Mouse (Mus musculus): ENCODE results near the gene Clip1. TPM values are rescaled to one million over a fixed set of nuclear protein-coding genes. Genes with fewer than 3 reads are reported as not detected.
"Not testable (repeated sequence)": the region's sequence is repeated elsewhere in the genome, so short reads cannot be mapped to it uniquely, and the experiment has no call there.

The Clip1 gene
- polyA plus RNA-seq (2015; fragmentation: Nextera tagmentation; extraction: Ambion mirVana) = 81.1 and 81.2 TPM in 2 replicates

- 0% methylated on average over 34 of the region's 64 CpGs for WGBS
Observed at GRCm38 (mm10) chr5:123684221-123685144, at the start of gene Clip1. Gene Clip1, minus strand, starts transcription at chr5:123684618.

DNA sequence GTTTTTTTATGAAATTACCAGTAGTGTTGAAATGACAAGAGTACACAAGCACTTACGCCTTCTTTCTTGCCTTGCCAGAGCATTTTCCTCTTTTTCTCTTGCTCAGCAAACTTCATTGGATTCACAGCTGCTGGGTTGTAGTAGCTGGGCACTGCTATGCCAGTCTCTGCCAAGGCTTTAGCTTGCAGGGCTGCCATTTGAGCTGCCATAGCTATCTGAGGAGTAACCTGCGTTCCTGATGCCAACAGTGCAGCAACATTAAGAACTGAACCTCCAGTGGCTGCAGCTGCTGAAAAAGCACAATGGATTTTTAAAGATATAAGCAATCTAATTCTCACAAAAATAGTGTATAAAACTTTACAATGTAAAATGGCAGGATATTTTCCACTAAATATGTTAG lies 46.6 kb upstream of the Clip1 start:
- H3K27ac ChIP-seq = no peak overlapping the region
- peaks cover 86% of the 10 kb centered on the region for H3K36me3 ChIP-seq
- H3K4me2 ChIP-seq (replicated peaks) = no peak overlapping the region
- no peaks in the 10 kb centered on the region for H3K4me1 ChIP-seq (replicated peaks)
- WGBS = 94% methylated on average over 2 of the region's 2 CpGs
- H3K4me3 ChIP-seq (replicated peaks) = no peak overlapping the region
- no peaks in the 10 kb centered on the region for H3K27me3 ChIP-seq
- no peaks in the 10 kb centered on the region for H3K9me3 ChIP-seq
- no peak for ATAC-seq
- no peak overlapping the region for H3K9ac ChIP-seq (replicated peaks)

More at GRCm38 (mm10) chr5:123684221-123685144, at the start of gene Clip1:
- Histone ChIP-seq H3K27me3 (no peaks in the 10 kb centered on the region), H3K36me3 (no peaks in the 10 kb centered on the region), H3K4me3 (replicated peaks) (peak within 1 kb of the TSS; percentile 95), H3K9me3 (no peaks in the 10 kb centered on the region), H3K27ac (peak within 1 kb of the TSS; percentile 99), H3K4me1 (replicated peaks) (peaks cover 40% of the 10 kb centered on the region), H3K9ac (replicated peaks) (peak within 1 kb of the TSS; percentile 99), H3K4me2 (replicated peaks) (peak within 1 kb of the TSS; percentile 64)
- ATAC-seq = peak; percentile 78

DNA sequence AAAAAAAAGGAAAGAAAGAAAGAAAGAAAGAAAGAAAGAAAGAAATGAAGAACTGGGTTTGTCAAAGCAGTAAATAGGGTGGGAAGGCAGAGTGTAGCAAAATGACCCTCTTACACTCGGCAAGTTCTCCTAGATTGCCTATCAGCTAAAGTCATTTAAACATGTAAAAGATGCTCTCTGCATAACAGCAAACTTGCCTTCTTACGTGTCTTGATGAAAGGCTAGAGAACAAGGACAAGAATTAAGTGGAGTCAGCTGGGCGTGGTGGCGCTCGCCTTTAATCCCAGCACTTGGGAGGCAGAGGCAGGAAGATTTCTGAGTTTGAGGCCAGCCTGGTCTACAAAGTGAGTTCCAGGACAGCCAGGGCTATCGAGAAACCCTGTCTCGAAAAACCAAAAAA lies 39.4 kb upstream of the Clip1 start:
- not testable (repeated sequence) for H3K9ac ChIP-seq (replicated peaks); H3K4me2 ChIP-seq (replicated peaks); H3K27me3 ChIP-seq; H3K27ac ChIP-seq; H3K4me3 ChIP-seq (replicated peaks); ATAC-seq; H3K9me3 ChIP-seq
- 91% methylated on average over 7 of the region's 7 CpGs for WGBS
- Histone ChIP-seq H3K4me1 (replicated peaks) (peaks cover 17% of the 10 kb centered on the region), H3K36me3 (peaks cover 27% of the 10 kb centered on the region)

- Histone ChIP-seq H3K9me3 (no peaks in the 10 kb centered on the region), H3K36me3 (peaks cover 18% of the 10 kb centered on the region), H3K27ac (peak within 1 kb of the TSS; percentile 87), H3K4me3 (replicated peaks) (peak within 1 kb of the TSS; percentile 78), H3K4me2 (replicated peaks) (peak within 1 kb of the TSS; percentile 91), H3K27me3 (no peaks in the 10 kb centered on the region), H3K4me1 (replicated peaks) (peaks cover 35% of the 10 kb centered on the region), H3K9ac (replicated peaks) (peak within 1 kb of the TSS; percentile 89)
- under 1% methylated on average over 83 of the region's 83 CpGs for WGBS
- ATAC-seq = peak; percentile 100
Observed at GRCm38 (mm10) chr5:123720328-123721311, 36.2 kb upstream of the Clip1 start, which contains the start of gene Zcchc8. Gene Zcchc8, minus strand, starts transcription at chr5:123721100.

GRCm38 (mm10) chr5:123714622-123715021 lies 30.2 kb upstream of the Clip1 start:
- Histone ChIP-seq H3K27ac (no peak overlapping the region), H3K4me2 (replicated peaks) (no peak overlapping the region), H3K36me3 (peaks cover 75% of the 10 kb centered on the region), H3K27me3 (no peaks in the 10 kb centered on the region), H3K4me1 (replicated peaks) (peaks cover 26% of the 10 kb centered on the region), H3K9ac (replicated peaks) (no peak overlapping the region), H3K9me3 (no peaks in the 10 kb centered on the region), H3K4me3 (replicated peaks) (no peak overlapping the region)
- no peak for ATAC-seq
- 92% methylated on average over 4 of the region's 4 CpGs for WGBS

DNA sequence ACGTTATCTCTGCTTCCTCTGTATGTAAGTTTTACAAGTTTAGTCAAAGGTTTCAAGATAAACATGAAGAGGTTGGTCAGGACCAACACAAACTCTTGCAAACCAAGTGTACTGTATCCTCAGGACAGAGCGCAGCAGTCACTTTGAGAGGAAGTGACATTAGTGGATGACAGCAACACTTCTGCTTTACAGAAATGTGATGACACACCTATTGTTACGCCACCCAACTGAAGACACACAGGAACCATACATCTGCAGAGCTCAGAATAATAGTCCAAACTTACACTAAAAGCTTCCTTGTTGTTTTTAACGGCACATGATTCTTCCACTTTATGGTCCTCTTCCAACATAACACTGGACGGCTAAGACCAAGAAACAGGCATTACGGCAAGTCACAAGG lies 29.4 kb upstream of the Clip1 start:
- ATAC-seq = no peak
- 94% methylated on average over 6 of the region's 6 CpGs for WGBS
- no peak overlapping the region for H3K4me2 ChIP-seq (replicated peaks)
- H3K36me3 ChIP-seq = peaks cover 81% of the 10 kb centered on the region
- peaks cover 17% of the 10 kb centered on the region for H3K4me1 ChIP-seq (replicated peaks)
- H3K9ac ChIP-seq (replicated peaks) = no peak overlapping the region
- no peak overlapping the region for H3K4me3 ChIP-seq (replicated peaks)
- no peak overlapping the region for H3K27ac ChIP-seq
- no peaks in the 10 kb centered on the region for H3K27me3 ChIP-seq
- no peaks in the 10 kb centered on the region for H3K9me3 ChIP-seq

DNA sequence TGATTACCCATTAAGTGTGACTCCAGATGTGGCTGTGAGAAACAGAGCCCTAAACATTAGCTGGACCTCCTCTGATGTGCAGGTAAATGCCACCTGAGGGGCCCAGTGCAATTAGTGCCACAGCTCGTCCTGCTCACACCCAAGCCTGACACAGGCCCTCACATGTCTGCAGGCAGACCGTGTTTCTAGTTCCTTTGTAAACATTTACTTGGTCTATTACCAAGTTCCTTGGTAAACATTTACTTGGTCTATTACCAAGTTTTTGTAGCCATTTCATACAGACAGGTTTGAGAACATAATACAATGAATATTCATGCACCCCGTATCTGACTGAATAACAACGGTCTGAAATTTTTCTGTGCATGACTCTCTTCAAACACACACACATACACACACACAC lies 25.2 kb upstream of the Clip1 start:
- Histone ChIP-seq H3K4me3 (replicated peaks) (no peak overlapping the region), H3K4me2 (replicated peaks) (no peak overlapping the region), H3K27ac (no peak overlapping the region), H3K27me3 (no peaks in the 10 kb centered on the region), H3K9ac (replicated peaks) (no peak overlapping the region), H3K4me1 (replicated peaks) (no peaks in the 10 kb centered on the region), H3K36me3 (peaks cover 93% of the 10 kb centered on the region), H3K9me3 (no peaks in the 10 kb centered on the region)
- ATAC-seq = no peak
- WGBS = 87% methylated on average over 4 of the region's 4 CpGs

DNA sequence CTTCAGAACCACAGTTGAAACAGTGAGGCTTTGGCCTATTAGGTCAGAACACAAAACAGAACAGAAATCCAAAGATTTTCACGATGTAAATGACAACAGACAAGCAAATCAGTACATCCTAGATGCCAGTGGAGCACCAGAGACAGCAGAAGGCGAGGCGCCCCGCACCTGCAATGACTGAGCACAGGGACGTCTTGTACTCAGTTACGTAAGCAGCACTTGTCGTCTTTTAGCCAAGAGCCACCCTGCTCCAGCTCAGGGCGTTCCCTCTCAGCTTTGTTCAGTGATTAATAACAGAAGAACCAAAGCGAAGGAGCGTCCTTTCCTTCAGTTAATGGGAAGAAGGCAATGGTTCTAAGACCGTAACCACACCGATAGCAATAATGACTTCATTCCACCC lies 24.2 kb upstream of the Clip1 start:
- Histone ChIP-seq H3K4me3 (replicated peaks) (no peak overlapping the region), H3K9ac (replicated peaks) (no peak overlapping the region), H3K27me3 (no peaks in the 10 kb centered on the region), H3K4me2 (replicated peaks) (no peak overlapping the region), H3K36me3 (peaks cover 92% of the 10 kb centered on the region), H3K9me3 (no peaks in the 10 kb centered on the region), H3K27ac (no peak overlapping the region), H3K4me1 (replicated peaks) (no peaks in the 10 kb centered on the region)
- no peak for ATAC-seq
- 93% methylated on average over 12 of the region's 12 CpGs for WGBS

DNA sequence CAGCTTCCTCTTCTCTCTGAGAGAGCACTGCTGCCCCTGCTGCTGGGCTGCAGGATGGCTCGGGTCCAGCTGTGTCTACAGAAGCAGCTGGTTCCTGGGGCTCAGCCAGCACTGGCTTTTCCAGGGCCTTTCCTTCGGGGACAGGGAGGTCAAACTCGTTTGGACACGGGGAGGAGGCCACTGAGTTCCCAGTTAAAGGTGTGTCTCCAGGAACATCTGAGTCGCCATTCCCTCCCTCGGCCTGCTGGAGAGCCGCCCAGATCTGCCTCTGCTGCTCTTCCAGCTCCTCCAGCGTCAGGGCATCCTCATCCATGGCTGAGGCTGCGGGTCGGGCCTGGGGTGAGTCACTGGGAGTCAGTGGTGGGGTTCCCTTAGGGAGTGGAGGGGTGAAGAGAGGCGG lies 16.2 kb upstream of the Clip1 start:
- no peak for ATAC-seq
- H3K27ac ChIP-seq = no peak overlapping the region
- H3K4me3 ChIP-seq (replicated peaks) = no peak overlapping the region
- no peaks in the 10 kb centered on the region for H3K4me1 ChIP-seq (replicated peaks)
- 85% methylated on average over 11 of the region's 11 CpGs for WGBS
- H3K4me2 ChIP-seq (replicated peaks) = no peak overlapping the region
- no peaks in the 10 kb centered on the region for H3K27me3 ChIP-seq
- H3K9me3 ChIP-seq = no peaks in the 10 kb centered on the region
- no peak overlapping the region for H3K9ac ChIP-seq (replicated peaks)
- peaks cover 75% of the 10 kb centered on the region for H3K36me3 ChIP-seq

GRCm38 (mm10) chr5:123699198-123699597 lies 14.8 kb upstream of the Clip1 start:
- Histone ChIP-seq H3K4me1 (replicated peaks) (no peaks in the 10 kb centered on the region), H3K36me3 (peaks cover 62% of the 10 kb centered on the region), H3K27me3 (no peaks in the 10 kb centered on the region), H3K4me2 (replicated peaks) (no peak overlapping the region), H3K9ac (replicated peaks) (no peak overlapping the region), H3K27ac (no peak overlapping the region), H3K4me3 (replicated peaks) (no peak overlapping the region), H3K9me3 (no peaks in the 10 kb centered on the region)
- 26% methylated on average over 3 of the region's 3 CpGs for WGBS
- ATAC-seq = no peak

DNA sequence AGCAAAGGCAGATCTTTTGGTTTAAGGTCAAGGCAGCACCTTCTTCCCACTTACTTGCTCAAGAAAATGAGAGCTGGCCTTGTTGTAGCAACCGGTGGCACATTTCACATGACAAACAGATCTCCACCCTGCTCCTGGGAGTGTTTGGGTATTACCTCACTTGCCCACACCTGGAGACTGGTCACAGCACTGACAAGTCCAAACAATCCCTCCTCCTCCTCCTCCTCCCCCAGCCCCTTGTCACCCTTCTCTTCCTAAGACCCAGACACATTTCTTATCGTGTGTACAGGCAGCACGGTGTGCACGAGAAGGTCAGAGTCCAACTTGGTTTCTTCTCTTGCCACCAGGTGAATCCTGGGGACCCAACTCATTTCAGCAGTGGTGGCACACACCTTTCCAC lies 12.5 kb upstream of the Clip1 start:
- Histone ChIP-seq H3K27me3 (no peaks in the 10 kb centered on the region), H3K9me3 (no peaks in the 10 kb centered on the region), H3K9ac (replicated peaks) (no peak overlapping the region), H3K4me2 (replicated peaks) (no peak overlapping the region), H3K27ac (no peak overlapping the region), H3K36me3 (peaks cover 40% of the 10 kb centered on the region), H3K4me1 (replicated peaks) (no peaks in the 10 kb centered on the region), H3K4me3 (replicated peaks) (no peak overlapping the region)
- ATAC-seq = no peak
- 95% methylated on average over 4 of the region's 4 CpGs for WGBS

DNA sequence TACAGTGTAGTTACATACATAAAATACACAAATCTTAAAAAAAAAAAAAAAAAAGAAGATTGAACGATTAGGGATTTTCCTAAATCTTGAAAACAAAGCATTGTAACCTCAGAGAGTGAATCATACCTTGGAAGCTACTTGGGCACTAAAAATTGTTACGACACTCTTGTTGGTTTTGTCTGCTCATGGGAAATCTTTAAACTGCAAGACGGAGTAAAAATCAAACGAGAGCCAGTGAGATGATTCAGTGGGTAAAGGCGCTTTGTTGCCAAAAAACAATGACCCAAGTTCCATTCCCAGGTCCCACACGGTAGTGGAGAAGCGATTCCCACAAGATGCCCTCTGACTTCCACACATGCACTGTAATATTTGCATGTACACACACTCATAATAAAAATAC lies 11.8 kb upstream of the Clip1 start:
- H3K4me2 ChIP-seq (replicated peaks) = no peak overlapping the region

More for the DNA sequence above, 11.8 kb upstream of the Clip1 start:
- no peaks in the 10 kb centered on the region for H3K27me3 ChIP-seq
- no peak overlapping the region for H3K9ac ChIP-seq (replicated peaks)
- ATAC-seq = no peak
- H3K27ac ChIP-seq = no peak overlapping the region
- no peaks in the 10 kb centered on the region for H3K9me3 ChIP-seq
- H3K4me1 ChIP-seq (replicated peaks) = no peaks in the 10 kb centered on the region
- peaks cover 34% of the 10 kb centered on the region for H3K36me3 ChIP-seq
- WGBS = 93% methylated on average over 7 of the region's 7 CpGs
- H3K4me3 ChIP-seq (replicated peaks) = no peak overlapping the region

All from midbrain, embryonic 13.5 days (tissue).